Mouse (Mus musculus): ENCODE data around the gene Prkg1.

- no peak for TF ChIP-seq CTCF (IDR thresholded peaks at IDR 0.05; ENCODE audit: borderline replicate concordance, insufficient read depth, low read depth, low read length)
- no peak for TF ChIP-seq POLR2A (IDR thresholded peaks at IDR 0.05; ENCODE audit: borderline replicate concordance, insufficient read depth, low read length)
These were observed 40.6 kb upstream of the Prkg1 start for GRCm38 (mm10) chr19:31805391-31805790.

All from cerebellum, adult 2 months (tissue).